Mouse (Mus musculus): ENCODE results near the gene Dlg5. TPM values are rescaled to one million over a fixed set of nuclear protein-coding genes. Genes with fewer than 3 reads are reported as not detected.

The Dlg5 gene
- polyA plus RNA-seq, 1 experiment from 2014 or later, result 18.6 TPM

DNA sequence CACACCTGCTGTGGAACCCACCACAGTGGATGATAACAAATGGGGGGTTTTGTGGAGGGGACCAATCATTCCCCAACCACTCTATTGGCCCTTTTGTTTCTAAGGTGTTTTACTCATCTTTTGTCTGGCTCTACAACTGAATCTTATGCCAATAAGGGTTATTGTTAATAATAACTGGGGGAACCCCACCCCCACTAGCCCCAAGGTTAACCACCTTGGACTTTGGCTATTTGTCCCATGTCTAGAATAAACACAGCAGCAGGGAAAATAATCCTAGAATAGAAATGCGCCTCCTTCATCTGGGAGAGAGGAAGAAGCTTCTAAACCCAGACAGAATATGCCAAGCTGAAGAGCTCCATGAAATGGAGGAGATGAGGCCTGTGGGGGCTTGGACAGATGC lies 151.1 kb downstream of the Dlg5 start:
- H3K9ac ChIP-seq, result no peak overlapping the region
- H3K36me3 ChIP-seq, result no peaks in the 10 kb centered on the region
- H3K27ac ChIP-seq, result no peak overlapping the region
- WGBS, result 88% methylated on average over 1 of the region's 1 CpGs
- no peaks in the 10 kb centered on the region for H3K9me3 ChIP-seq (replicated peaks)
- no peaks in the 10 kb centered on the region for H3K4me1 ChIP-seq
- no peak overlapping the region for H3K4me3 ChIP-seq (replicated peaks)
- no peak overlapping the region for H3K4me2 ChIP-seq
- H3K27me3 ChIP-seq, result no peaks in the 10 kb centered on the region
- ATAC-seq (replicated peaks; ENCODE audit: low FRiP score), result no peak

DNA sequence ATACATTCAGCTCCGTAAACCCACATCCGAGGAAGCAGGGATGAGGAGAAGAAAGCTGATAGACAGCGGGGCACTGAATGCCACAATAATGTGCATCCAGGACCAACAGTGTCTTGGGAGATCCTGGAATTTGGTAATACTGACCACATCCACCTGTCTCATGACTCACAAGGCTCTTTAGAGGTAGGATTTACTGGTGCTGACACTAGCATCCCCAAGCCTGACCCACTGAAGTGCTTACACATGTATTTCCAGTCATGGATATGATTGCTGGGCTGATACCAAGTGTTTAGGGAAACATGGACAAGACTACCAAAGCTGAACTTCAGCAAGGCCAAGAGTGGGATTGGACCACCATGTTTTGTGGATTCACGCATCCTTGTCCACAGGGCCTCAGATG lies 152.5 kb downstream of the Dlg5 start:
- H3K27ac ChIP-seq, result no peak overlapping the region
- no peaks in the 10 kb centered on the region for H3K4me1 ChIP-seq
- H3K9ac ChIP-seq, result no peak overlapping the region
- H3K9me3 ChIP-seq (replicated peaks), result no peaks in the 10 kb centered on the region
- H3K4me3 ChIP-seq (replicated peaks), result no peak overlapping the region
- no peak overlapping the region for H3K4me2 ChIP-seq
- WGBS, result 92% methylated on average over 4 of the region's 4 CpGs
- no peaks in the 10 kb centered on the region for H3K36me3 ChIP-seq
- no peak for ATAC-seq (replicated peaks; ENCODE audit: low FRiP score)
- no peaks in the 10 kb centered on the region for H3K27me3 ChIP-seq

DNA sequence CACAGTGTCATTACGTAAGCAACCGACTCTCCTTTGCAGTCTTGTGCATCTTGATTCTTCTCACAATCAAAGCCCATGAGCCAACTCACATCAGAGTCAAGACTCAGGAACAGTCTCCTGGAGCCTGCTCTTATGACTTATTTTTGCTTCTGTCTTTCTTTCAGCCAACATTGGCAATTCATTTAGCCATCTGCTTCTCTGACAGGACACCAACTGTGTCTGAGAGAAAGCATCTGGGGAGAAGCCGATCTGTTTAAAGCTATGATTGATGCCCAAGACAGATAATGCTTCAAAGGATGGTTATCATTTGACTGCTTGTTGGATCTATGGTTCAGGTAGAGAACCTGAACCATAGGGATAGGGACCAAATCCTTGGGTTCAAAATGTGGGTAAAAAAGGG lies 153.3 kb downstream of the Dlg5 start:
- Histone ChIP-seq H3K27ac (no peak overlapping the region), H3K27me3 (no peaks in the 10 kb centered on the region), H3K4me3 (replicated peaks) (no peak overlapping the region), H3K4me1 (no peaks in the 10 kb centered on the region), H3K9ac (no peak overlapping the region), H3K9me3 (replicated peaks) (no peaks in the 10 kb centered on the region), H3K4me2 (no peak overlapping the region), H3K36me3 (no peaks in the 10 kb centered on the region)
- 93% methylated on average over 3 of the region's 3 CpGs for WGBS
- no peak for ATAC-seq (replicated peaks; ENCODE audit: low FRiP score)

DNA sequence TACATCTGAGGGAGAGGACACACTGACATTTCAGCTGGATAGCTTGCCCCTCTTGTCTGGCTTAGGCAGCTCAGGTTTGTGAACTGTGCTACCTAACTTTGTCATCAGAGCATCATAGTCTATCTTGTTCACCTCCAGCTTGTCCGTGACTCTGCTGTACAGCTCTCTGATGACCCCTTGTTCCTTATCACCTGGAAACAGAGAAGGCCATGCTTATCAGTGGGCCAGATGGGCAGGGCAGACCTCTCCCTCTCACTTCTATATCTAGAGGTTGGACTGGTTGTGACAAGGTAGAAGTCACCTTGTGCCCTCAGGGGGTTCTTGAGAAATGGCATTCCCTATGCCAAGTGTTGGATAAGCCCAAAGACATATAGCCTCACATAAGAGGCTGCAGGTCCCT lies 154.9 kb downstream of the Dlg5 start:
- no peak for ATAC-seq (replicated peaks; ENCODE audit: low FRiP score)
- no peak overlapping the region for H3K27ac ChIP-seq
- H3K9ac ChIP-seq, result no peak overlapping the region
- no peak overlapping the region for H3K4me2 ChIP-seq
- no peaks in the 10 kb centered on the region for H3K4me1 ChIP-seq
- no peak overlapping the region for H3K4me3 ChIP-seq (replicated peaks)
- H3K9me3 ChIP-seq (replicated peaks), result no peaks in the 10 kb centered on the region
- no peaks in the 10 kb centered on the region for H3K36me3 ChIP-seq
- WGBS, result 74% methylated on average over 1 of the region's 1 CpGs
- no peaks in the 10 kb centered on the region for H3K27me3 ChIP-seq

DNA sequence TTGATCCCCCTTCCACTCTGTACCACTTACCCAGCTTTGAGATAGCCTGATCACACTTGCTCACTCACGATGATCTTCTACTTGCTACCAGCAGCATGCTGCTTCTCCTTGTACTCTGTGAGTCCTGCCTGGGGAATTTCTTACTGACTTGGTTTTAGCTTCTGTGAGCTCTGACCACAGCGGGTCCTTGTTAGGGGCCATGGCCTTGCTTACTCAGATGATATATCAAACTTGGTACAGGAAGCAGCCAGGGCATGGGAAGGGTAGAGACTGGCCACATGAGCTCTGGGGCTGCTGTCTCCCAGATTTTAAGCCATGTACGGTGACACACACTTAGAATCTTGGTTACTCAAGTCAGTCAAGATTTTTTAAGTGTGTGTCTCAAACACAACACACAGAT lies 156.5 kb downstream of the Dlg5 start:
- Histone ChIP-seq H3K36me3 (no peaks in the 10 kb centered on the region), H3K27ac (no peak overlapping the region), H3K4me1 (no peaks in the 10 kb centered on the region), H3K27me3 (no peaks in the 10 kb centered on the region), H3K4me3 (replicated peaks) (no peak overlapping the region), H3K9ac (no peak overlapping the region), H3K4me2 (no peak overlapping the region), H3K9me3 (replicated peaks) (no peaks in the 10 kb centered on the region)
- WGBS, result 59% methylated on average over 3 of the region's 3 CpGs
- ATAC-seq (replicated peaks; ENCODE audit: low FRiP score), result no peak

DNA sequence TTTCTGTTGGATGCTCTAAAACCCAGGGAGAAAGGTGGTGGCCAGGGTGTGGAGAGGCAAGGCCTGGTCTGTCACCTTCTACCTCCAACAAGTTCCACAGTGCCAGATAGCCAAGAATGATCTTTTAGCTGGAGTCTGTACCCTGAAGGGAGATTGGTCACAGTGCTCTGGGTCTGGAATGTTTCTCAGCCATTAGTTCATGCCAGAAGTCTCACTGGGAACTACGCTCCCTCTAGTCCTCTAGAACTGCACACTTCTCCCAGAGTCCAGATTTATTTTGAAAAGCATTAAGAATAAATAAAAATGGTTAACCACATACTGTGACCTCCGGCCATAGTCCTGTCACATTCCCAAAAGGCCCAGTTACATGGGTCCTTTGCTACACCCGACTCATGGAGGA lies 158.3 kb downstream of the Dlg5 start:
- Histone ChIP-seq H3K4me3 (replicated peaks) (no peak overlapping the region), H3K27ac (no peak overlapping the region), H3K36me3 (no peaks in the 10 kb centered on the region), H3K4me1 (no peaks in the 10 kb centered on the region), H3K9me3 (replicated peaks) (no peaks in the 10 kb centered on the region), H3K9ac (no peak overlapping the region), H3K27me3 (no peaks in the 10 kb centered on the region), H3K4me2 (no peak overlapping the region)
- WGBS, result 85% methylated on average over 3 of the region's 3 CpGs
- no peak for ATAC-seq (replicated peaks; ENCODE audit: low FRiP score)

DNA sequence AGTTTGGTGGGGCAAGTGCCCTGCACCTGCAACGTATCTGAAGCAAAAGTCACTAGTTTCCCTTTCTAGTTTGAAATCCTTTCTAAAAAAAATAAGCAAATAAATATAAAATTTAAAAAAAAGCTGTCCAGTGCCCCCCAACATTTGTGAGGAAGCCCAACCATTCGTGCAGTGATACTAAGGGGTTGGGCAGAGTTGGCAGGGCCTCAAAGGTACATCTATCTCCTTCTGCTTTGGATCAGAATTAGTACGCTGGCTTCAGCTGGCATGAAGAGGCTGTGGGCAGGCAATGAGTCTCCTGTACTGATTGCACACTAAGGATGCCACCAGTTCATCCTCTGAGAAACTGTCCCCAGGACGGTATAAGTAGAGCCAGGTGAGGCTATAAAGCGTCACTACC lies 159.2 kb downstream of the Dlg5 start:
- 73% methylated on average over 5 of the region's 5 CpGs for WGBS
- Histone ChIP-seq H3K27me3 (no peaks in the 10 kb centered on the region), H3K4me2 (no peak overlapping the region), H3K4me3 (replicated peaks) (no peak overlapping the region), H3K9ac (no peak overlapping the region), H3K4me1 (peaks cover 6% of the 10 kb centered on the region; the same call in 1 of the 2 replicates), H3K9me3 (replicated peaks) (no peaks in the 10 kb centered on the region), H3K36me3 (no peaks in the 10 kb centered on the region), H3K27ac (no peak overlapping the region)
- ATAC-seq (replicated peaks; ENCODE audit: low FRiP score), result no peak

Small RNAs within 50 kb of the gene (microRNA-seq; reads per million reads assigned to microRNA genes)
- gene Mir7210, result not detected

Other genes with a start within 250 kb of the Dlg5 start
- 1.8 and 2.5 TPM in 2 replicates for gene Kcnma1, start 231.4 kb downstream of the Dlg5 start, polyA plus RNA-seq (2015; fragmentation: Nextera tagmentation; extraction: Ambion mirVana)
- gene E330034G19Rik, start 47.3 kb upstream of the Dlg5 start, polyA plus RNA-seq (2015; fragmentation: Nextera tagmentation; extraction: Ambion mirVana), result not detected in 2 replicates
- gene Polr3a, start 241.1 kb upstream of the Dlg5 start, polyA plus RNA-seq (2015; fragmentation: Nextera tagmentation; extraction: Ambion mirVana), result 19.0 and 20.4 TPM in 2 replicates
- 959 and 1,016 TPM in 2 replicates for gene Rps24, start 241.2 kb upstream of the Dlg5 start, polyA plus RNA-seq (2015; fragmentation: Nextera tagmentation; extraction: Ambion mirVana)

All from kidney, embryonic 15.5 days (tissue).